Mouse (Mus musculus) adrenal gland, adult 2 months (tissue): ENCODE measurements around the gene Gcsh. TPM values are rescaled to one million over a fixed set of nuclear protein-coding genes. Genes with fewer than 3 reads are reported as not detected.

Source experiments
- polyA plus RNA-seq: library from polyadenylated mRNA; depleted of rRNA; stranded (reverse); fragments of >200 nt; gene quantifications from 2 replicates; pipeline ENCODE4 v1.2.3, GENCODE M21; 2012; rRNA removed
- total RNA-seq, 2 experiments: library from RNA; stranded (reverse); gene quantifications; 2 replicates each; pipeline ENCODE4 v1.2.3; 2021

Gene Gcsh
- total and polyA plus RNA-seq, 3 experiments = 45.9 to 195 (median 113) TPM

Other genes starting within 250 kb of the Gcsh start
- 10 to 100 TPM; 55.5 to 72.8 TPM for gene Cmc2, start 72.1 kb downstream of the Gcsh start, total RNA-seq
- 6.9 and 7.6 TPM in 2 replicates for gene Cmc2, start 72.1 kb downstream of the Gcsh start, polyA plus RNA-seq
- gene Cenpn, start 71.8 kb downstream of the Gcsh start, total RNA-seq = 1 to 10 TPM; 3.3 to 3.9 TPM
- 1.7 and 2.6 TPM in 2 replicates for gene Cenpn, start 71.8 kb downstream of the Gcsh start, polyA plus RNA-seq
- 10 to 100 TPM; 23.6 to 23.7 TPM for gene Atmin, start 50.1 kb downstream of the Gcsh start, total RNA-seq
- gene Atmin, start 50.1 kb downstream of the Gcsh start, polyA plus RNA-seq = 10.1 and 10.4 TPM in 2 replicates
- 1 to 10 TPM; 1.6 to 2.8 TPM for gene 1700030J22Rik, start 14.6 kb downstream of the Gcsh start, total RNA-seq
- gene 1700030J22Rik, start 14.6 kb downstream of the Gcsh start, polyA plus RNA-seq = 0.18 and 0.32 TPM in 2 replicates
- gene Pkd1l2, start 88.9 kb upstream of the Gcsh start, total RNA-seq = 1 to 10 TPM in 1 of 2 experiments, under 1 TPM in 1; 0.93 to 2.3 TPM
- 1.1 and 1.2 TPM in 2 replicates for gene Pkd1l2, start 88.9 kb upstream of the Gcsh start, polyA plus RNA-seq
- gene Bco1, start 102.3 kb upstream of the Gcsh start, total RNA-seq = under 1 TPM; 0.38 to 0.55 TPM
- not detected in 2 replicates for gene Bco1, start 102.3 kb upstream of the Gcsh start, polyA plus RNA-seq
- 10 to 100 TPM in 1 of 2 experiments, 1 to 10 TPM in 1; 8.5 to 13.1 TPM for gene Gan, start 164.6 kb upstream of the Gcsh start, total RNA-seq
- gene Gan, start 164.6 kb upstream of the Gcsh start, polyA plus RNA-seq = 3.4 and 4.0 TPM in 2 replicates